Mouse (Mus musculus): ENCODE measurements around the gene Rps27l.

- TF ChIP-seq CTCF (IDR thresholded peaks at IDR 0.05; ENCODE audit: extremely low read depth, insufficient read depth, low read length) (no peak), POLR2A (IDR thresholded peaks at IDR 0.05; ENCODE audit: extremely low read depth, insufficient read depth, low read length) (no peak)
Observed at GRCm38 (mm10) chr9:66917892-66918255, 28.0 kb upstream of the Rps27l start.
